Mouse (Mus musculus) kidney, adult 9 months (tissue): ENCODE data around the gene Nomo1.

Experiments
- DNase-seq: peaks from one replicate; pipeline ENCODE4 v3.0.0; 2022

Gene Nomo1

DNA sequence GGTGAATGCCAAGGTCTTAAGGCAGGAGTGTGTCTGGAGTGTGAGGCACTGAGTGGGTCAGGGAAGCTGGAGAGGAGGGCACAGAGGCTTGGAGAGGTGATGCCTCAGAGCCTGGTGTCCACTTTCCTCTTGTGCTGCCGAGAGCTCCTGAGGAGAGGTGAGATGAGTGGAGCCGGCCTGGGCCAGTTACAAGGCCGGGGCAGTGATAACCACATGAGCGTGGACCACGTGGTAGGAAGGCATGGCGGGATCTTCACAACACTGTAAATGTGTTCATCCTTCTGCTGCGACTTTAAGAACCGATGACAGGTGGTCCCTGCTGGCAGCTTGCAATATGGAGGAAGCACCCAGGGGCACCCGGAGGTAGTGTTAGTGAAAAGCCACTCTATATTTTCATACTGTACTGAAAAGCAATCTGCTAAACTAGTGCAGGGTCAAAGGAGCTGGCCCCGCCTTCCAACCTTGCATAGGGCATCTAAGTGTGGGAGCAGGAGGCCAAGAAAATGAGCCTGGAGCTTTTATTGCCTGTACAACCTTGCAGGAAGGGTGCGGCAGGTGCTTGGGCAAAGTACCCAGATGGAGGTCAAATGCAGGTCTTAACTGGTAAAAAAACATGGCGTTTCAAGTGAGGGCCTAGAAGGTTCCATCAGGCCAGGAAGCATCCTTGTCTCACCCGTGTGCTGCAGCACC is 14.5 kb downstream of the Nomo1 start:
- no peak for DNase-seq

DNA sequence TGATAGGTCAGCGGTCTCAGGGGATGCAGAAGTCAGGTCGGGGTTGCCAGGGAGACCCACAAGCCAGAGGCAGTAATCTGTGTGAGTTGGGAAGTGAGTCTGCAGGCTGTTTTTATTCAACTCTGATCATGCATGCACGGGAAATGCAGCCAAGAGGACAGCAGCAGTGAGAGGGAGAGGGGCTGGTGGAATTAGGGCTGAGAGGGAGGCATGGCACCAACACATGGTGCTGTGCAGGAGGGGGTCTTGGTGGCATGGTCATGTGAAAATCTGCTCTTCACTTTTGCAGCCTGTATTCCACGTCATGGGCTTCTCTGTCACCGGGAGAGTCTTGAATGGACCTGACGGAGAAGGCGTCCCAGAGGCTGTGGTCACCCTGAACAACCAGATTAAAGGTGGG is 16.5 kb downstream of the Nomo1 start:
- no peak for DNase-seq

DNA sequence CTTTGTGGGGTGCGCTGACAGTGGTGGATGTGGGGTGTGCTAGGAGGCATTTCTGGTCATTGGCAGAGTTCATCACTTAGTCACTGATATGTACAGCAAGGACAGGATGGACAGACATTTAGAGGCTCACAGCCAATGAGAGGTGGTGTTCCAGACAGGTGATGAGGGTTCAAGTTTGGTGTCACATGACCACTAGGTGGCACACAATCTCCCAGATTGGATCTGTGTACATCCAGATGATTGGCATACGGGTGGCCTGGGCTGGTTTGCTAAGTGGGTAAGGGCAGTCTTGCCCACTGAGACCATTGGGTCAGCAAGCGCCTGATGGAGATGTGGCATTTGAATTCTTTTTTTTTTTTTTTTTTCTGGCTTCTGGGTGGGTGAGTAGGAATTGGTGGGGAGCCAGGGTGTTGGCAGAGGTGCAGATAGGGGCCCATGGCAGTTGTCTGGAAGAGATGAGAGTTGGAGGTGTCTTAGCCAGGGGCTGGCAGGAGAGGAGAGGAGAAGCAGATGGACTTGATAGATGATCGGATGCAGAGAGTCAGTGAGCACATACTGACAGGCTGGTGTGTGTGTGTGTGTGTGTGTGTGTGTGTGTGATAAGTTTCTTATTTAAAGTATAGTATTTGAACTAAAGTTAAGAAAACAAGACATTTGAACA is 18.8 kb downstream of the Nomo1 start:
- no peak for DNase-seq

DNA sequence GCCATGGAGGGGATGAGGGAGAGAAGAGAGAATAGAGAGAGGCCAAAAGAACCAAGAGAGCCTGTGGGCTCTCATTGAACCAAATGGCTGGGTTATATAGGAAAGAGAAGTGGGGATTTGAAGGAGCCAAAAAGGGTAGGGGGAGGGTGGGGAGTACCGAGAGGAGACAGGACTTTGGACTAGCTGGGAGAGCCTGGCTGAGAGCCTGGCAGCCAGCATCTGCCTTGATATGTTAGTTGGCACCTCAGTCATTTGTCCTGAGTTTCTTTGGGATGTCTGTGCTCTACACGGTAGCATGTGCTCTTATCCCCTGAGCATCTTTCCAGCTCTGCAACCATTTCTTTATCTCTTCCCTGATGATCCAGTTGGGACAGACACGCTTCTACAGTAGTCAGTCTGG is 20.1 kb downstream of the Nomo1 start:
- no peak for DNase-seq

DNA sequence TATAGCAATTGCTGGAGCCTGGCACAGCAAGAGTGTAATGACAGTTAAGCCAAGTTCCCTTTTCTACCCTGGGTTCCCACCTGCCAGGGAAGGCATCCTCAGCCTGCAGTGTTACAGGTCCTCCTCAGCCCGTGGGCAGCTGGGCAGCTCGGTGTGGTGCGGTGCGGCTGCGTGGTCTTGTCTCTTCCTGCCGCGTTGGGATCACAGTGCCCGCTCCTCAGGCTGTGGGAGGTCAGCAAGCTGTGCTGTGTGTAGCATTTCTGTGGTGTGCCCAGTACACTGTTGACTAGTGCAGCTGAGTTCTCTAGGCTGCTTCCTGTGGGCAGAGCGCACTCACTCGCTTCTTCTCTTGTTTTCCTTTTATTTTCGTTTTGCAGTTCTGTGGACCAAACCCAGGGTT is 25.4 kb downstream of the Nomo1 start:
- DNase-seq = no peak

DNA sequence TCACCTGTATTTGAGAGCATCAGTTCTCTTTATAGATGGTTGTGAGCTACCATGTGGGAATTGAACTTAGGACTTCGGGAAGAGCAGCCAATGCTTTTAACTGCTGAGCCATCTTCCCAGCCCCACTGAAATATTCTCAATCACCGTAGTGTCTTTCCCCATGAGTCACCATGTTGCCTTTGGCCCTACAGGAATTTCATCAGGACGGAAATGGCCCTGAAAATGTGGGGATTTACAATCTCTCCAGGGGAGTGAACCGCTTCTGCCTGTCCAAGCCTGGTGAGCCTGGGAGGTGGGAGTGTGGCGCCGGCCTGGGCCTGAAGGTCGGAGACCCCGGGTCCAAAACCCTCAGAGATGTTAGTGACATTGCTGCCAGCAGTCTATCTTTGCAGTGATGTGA is 27.2 kb downstream of the Nomo1 start:
- no peak for DNase-seq

DNA sequence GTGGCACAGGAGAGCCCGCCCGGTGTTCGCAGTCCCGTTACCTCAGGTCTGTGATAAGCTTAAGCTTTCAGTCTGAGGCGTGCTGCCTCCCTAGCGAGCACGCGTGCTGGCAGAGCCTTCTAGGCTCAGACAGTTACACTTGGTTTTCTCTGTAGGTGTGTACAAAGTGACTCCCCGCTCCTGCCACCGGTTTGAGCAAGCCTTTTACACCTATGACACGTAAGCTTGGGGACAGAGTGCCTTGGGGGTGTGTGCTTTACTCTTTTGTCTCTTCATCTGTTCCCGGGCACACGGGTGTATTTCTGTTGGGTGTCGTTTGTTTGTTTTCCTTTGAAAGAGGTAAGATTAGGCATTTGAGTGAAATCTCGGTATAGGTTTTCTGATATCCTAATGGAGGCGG is 28.1 kb downstream of the Nomo1 start:
- DNase-seq = no peak

DNA sequence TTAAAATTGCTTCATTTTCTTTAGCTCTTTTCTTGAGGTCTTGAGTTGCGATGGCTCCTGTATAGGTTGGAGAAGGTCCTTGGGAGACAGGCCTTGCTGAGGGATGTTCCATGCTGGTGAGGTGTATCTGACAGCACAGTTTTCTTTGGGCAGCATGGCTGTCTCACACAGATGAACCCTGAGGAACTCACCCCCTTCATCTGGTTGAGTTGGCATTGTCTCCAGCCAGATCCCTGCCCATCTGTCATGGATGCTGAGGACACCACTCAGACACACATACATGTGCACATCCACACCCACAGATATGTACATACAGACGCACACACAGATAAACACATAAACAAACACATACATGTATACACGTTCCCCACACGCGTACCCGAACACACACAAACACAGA is 29.8 kb downstream of the Nomo1 start:
- DNase-seq = no peak

DNA sequence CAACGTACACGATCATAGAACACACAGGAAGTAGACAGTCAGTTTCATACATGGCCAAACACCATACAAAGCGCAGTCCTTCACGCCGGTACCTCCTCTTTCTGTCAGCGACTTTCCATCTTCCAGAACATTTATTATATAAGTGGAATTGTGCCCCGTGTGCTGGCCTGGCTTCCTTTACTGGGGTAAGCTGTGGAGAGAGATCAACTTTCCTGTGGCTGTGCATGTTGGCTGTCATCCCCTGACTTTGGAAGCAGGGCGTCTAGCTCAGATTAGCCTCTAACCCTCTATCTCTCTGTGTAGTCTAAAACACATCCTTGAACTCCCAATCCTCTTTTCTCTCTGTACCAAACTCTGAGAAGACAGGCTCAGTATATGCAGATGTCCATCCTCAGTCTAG is 35.3 kb downstream of the Nomo1 start:
- no peak for DNase-seq

DNA sequence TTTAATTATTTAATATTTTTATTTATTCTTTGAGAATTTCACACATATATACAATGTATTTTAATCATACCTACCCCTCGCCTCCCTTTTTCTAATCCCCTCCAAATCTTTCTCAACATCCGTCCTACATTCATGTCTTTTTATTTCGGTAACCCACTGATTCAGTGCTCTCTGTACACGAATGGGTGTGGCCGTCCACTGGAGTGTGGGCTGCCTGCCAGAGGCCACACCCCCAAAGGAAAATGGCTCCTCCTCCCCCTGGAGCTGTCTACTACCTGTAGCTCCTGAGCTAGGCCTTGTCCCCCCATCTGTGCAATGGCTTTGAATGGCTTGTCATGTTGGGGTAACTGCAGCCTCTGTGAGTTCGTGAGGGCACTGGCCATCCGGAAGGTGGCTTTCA is 43.3 kb downstream of the Nomo1 start:
- DNase-seq = no peak

DNA sequence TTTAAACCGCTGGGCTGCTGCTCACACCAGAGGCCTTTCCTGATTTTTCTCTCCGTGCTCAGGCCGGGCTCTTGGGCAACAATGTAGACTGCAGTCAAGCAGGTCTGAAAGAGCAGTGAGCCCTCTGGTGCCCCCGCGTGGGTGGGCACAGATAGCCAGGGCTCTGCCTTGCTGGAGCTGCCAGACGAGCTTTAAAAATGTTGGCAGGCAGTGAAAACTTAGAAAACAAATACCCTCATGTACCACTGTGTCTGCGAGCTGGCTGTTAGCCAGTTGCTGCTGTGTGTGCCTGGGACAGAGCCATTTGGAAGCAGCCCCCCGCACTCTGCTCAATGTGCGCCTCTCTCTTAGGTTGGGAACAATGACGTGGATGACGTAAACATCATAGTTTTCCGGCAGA is 44.2 kb downstream of the Nomo1 start:
- DNase-seq = no peak

DNA sequence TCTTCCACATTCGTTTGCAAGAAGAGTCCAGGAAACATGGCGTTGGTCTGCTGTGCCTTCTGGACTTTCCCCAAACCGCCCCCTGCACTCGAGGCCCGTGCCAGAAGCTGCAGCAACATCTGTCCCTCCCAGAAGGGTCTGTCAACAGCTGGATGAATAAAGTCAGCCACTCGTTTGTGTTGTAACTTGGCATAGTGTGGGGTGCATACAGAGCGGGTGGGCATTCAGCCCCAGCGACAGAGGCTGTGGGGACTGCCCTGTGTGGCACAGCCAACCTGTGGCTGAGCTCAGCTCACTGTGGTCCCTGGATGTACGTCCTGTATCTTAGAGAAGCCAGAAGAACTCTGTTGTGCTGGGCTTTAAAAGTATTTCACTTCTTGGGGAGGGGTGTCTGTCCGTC is 50.5 kb downstream of the Nomo1 start:
- no peak for DNase-seq

DNA sequence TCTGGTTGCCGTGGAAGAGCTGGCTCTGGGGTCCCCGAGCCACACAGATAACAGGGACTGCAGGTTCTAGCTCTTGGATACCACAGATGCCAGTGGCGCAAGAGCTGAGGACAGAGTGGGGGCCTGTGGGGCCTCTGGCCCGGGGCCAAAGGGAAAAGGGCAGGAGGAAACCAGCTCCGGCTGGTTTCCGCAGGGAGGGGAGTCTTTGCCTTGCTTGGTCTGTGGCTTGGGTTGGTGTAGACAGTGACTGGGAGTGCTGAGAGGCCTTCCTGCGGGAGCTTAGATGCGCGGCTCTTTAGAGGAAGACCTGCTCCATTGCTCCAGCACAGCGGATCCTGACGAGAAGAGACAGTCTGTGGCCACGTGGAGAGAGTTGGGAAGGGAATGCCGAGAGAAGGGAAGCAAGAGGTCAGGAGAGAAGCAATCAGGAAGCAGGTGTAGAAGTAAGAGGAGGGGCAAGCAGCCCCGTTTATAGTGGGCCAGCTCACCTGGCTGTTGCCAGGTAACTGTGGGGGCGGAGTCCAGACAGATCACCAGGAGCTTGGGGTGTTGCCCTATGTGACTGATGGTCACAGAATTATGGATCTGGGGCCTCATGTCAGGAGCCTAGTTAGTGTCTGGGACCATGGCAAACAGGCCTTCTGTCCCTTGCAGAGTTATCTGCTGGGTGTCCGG is 51.5 kb downstream of the Nomo1 start:
- DNase-seq = no peak

DNA sequence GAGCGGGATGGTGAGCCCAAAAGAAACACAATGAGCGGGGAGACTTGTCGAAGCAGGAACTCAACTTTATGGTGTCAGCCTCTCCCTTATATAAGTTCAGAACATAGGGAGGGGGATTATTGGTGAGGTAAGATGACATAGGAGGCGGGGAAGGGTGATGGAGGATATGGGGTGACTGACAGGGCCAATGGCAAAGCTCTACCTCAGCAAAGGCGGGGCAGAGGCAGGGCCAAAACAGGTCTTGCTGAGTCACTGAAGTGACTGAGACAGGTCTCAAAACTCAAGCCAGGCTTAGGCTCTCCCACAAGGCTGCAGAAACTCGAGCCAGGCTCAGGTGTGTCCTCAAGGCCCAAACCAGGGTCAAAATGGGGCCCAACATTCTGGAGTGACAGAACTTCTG is 52.9 kb downstream of the Nomo1 start:
- no peak for DNase-seq

DNA sequence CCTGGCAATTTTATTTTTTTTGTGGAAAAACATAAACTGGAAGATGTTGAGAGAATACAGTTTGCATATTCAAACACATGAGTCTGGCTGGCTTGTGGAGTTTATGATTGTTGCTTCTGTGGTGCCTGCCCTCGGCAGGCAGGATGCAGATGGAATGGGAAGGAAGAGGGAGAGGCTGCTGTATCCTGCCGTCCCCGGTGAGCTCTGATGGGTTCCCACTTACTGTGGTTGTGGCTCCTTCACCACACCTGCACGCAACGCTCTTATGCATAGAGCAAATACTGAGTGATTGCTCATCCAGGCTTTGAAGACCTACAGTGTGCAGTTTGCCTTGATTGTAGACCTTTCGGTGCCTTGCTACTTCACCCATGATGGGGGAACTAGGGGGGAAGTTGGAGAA is 54.7 kb downstream of the Nomo1 start:
- no peak for DNase-seq

DNA sequence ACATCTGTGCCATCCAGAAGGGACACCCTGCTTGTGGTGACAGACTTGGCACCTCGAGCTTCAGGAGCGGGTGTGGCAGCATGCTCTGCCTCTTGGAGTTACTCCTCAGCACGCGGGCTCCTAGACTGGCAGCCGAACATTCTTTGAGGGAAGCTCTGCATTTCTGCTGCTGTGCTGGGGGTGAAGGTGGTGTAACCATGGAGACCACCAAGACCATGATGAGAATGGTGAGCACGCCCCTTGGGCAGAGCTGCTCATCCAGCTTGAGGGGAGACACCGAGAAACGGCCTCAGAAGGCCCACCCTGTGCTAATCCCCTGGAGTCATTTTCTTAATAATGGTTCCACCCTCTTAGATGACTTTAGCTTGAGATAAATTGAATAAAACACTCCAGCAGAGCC is 59.3 kb downstream of the Nomo1 start:
- DNase-seq = no peak

DNA sequence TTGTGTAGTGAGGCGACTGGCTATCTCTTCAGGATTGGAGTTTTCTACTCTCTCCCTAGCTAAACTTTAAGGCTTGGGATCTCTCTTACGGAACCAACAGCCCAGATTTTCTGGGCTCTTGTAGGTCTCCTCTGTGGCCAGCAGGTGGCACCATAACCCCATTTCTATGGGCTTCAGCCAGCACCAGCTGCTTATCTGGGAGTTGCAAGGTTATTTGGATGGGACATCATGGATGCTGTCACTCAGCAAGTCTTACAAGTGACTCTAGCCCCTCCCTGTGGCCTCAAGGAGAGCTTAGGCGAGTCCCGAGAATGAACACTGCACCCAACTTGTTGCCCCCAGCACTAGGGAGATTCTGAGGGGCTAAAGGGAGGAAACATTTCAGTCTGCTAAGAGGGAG is 62.6 kb downstream of the Nomo1 start:
- peak; percentile 51 for DNase-seq

DNA sequence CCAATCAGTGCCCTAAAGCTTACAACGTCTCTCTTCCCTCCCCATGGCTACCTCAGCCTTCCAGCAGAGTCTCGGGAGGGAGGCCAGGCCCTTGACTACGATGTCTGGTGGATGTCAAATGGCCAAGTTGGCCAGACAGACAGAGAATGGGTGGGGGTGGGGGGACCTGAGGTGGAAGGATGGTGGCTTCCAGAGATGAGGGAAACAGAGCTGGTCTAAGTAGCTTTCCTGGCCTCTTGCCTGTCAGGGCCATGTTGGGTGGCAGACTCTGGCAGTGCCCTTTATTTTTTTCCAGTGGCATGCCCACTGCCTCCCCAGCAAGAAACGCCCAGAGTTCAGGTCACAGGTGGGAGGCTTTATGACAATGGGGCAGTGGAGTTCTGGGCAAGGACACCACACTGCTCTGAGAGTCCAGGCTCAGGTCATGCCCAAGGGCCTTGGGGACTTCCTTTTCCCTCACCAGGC is 63.9 kb downstream of the Nomo1 start:
- DNase-seq = no peak

DNA sequence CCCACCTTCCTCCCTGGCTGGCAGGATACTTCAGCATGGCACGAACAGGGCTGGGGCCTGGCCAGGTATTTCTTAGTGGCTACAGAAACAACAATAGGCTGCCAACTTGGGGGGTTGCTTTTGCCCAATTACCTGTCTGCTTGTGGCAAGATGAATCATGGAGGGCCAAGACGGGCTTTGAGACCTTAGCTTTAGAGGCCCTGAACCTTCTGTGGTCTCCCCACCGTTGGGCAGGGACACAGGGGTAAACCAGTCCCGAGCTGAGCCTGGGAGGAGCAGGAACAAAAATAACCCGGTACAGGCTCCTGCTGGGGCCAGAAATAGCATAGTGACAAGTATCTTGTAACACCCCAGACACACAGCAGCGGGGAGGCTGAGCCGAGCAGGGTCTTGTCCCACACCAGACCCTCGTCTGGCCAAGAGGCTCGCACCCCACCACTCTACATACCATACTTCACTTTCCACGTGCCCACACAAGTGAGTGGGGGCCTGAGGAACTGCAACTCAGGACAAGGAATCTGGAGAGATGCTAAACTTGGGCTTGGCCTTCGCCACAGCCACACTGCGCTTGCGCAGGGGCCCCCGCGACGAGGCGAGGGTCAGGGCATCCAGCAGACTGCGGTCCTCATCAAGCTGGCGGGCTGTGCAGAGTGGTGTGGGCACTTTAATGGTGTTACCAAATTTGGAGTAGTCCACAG is 64.9 kb downstream of the Nomo1 start:
- DNase-seq = no peak

DNA sequence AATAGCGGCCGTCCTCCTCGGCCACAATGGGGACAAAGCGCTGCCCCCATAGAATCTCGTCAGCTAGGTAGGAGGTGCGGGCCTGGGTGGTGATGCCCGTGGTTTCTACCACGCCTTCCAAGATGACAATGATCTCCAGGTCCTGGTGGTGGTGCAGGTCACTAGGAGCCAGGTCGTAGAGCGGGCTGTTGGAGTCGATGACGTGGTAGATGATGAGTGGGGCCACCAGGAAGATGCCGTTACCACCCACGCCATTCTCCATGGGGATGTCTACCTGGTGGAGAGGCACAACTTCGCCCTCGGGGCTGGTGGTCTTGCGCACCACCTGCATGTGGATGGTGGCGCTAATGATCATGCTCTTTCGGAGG is 65.4 kb downstream of the Nomo1 start:
- DNase-seq = no peak

DNA sequence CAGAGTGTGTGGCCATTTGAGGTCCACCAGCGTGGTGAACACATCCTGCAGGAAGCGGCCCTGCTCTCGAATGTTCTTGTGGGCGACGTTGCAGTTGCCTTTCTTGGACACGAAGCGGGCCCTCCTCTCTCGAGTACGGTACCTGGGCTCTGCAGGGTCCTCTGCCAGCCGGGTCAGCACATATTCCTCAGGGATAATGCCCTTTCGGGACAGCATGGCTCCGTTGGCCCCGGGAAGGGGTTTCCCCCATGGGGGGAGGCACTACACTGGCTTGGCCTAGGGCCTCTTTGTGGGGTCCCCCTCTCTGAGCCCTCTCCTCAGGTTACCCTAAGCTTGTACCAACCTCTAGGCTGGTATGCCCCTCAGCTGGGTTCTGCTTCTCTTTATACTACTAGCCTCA is 66.2 kb downstream of the Nomo1 start:
- DNase-seq = no peak

DNA sequence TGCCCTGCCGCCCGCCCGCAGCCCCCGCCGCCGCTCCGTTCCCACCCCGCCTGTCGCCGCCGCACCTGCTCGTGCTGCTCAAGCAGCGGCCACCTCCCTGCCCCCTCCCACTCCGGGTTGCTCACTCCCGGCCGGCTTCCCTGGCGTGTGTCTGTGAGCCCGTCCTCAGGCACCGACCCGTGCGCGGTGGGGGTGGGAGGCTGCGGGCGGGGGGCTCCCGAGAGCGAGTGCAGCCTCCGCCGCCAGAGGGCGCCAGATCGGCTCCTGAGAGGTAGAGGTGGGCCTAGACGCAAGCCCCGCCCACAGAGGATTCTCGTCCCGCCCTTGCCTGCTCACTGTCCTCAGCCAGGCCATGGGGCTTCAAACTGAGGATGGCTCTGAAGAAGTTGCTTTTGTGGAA is 67.1 kb downstream of the Nomo1 start, which contains the start of gene Kcnj11:
Gene Kcnj11 (minus strand): TSS at position 202 of the 400 bp plus-strand sequence.
- peak; percentile 71 for DNase-seq

DNA sequence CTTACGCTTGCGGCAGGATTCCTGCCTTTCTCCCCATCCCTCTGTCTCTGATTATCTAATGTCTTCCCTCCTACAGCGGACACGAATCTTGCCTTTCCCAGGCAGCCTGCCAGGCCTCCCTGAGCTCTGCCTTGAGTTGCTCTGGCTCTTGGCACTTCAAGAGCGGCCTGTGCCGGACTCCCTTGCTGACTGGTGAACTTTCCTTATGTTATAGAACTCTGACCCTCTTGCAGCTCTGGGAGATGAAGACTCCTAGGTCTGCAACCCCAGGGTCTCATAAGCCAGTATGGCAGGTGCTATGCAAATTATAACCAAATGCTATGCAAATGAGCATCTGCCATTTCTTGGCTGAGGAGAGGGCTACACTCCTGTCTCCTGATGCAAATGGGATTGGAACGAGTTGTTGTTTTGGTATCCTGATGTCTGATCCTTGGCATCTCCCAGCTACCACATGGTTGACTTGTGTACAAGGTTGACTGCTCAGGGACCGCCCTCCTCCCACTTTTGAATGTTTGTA is 69.6 kb downstream of the Nomo1 start:
- no peak for DNase-seq

DNA sequence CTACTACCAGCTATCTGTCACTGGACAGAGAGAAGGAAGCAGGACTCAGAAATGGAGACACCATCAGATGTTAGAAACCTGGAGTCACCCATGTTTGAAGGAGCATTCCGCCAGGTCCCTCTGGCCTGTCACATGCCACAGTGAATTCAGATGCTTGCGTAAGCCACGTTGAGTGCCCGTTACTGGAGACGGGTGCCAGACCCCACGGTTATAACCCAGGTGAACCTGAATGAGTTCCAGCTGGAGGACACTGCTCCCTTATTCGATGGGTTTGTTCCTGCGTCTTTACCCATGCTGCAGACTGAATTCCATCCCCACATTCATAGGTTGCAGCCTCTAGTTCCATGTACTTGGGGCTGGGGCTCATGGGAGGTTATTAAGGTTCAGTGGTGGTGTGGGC is 70.3 kb downstream of the Nomo1 start:
- DNase-seq = no peak
